Comparison of ENCODE assay signal across 19 mouse cellular contexts in the genomic region with DNA sequence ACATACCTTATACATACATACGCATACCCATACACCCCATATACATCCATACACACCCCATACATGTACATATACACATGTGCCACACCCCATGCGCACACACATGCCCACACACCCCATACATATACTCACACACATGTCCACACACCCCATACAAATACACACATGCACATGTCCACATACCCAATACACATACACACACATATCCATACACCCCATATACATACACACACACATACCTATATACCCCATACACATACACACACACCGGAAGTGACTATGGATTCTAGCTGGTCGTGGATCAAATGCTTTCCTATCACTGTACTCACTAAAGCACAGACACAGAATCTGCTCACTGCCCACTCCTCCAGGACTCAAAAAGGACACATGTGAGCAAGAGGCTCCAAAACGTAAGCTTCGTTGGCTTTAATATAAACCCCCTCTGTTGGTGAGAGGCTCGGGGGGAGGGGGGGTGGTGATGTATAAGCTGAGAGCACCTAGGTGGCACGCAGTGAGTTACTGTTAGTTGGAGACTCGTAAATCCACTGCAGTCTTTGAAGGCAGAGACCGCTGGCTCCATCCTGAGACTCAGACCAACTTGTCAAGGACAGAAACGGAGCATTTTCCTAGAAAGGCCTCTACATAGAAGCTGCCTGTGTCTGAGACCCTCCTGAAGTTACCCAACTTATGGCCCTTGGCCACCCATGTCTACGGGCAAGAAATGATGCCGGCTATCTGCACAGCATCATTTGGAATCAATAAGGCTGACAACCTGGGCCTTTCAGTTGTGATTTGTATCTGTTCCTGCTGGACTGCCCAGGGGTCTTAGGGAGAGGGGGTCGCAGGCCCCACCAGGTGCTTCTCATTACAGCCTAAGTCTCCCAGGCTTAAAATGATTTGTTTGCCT. TPM values are rescaled to one million over a fixed set of nuclear protein-coding genes. Genes with fewer than 3 reads are reported as not detected.
DNase-seq lines count a peak whose midpoint lies in the region; ATAC-seq lines count a peak whose summit lies in the region.
"Had no signal": no experiment of that assay in that cellular context is flagged by ENCODE, and none has a peak within 500 bp of the region (broad histone marks: within the 10 kb centered on the region; RNA-seq: fewer than 3 reads in every experiment).

No protein-coding gene starts in this region.

- H3K27me3 ChIP-seq in forebrain, embryonic 15.5 days: no peaks in the 10 kb centered on the region
- H3K27me3 ChIP-seq in forebrain, embryonic 11.5 days (ENCODE audit: control insufficient read depth, insufficient read depth, low read length): no peaks in the 10 kb centered on the region
- no peaks in the 10 kb centered on the region for H3K27me3 ChIP-seq in embryonic facial prominence, embryonic 10.5 days (replicated peaks; ENCODE audit: low read depth, poor library complexity, severe bottlenecking)
- H3K27me3 ChIP-seq in limb, embryonic 10.5 days (ENCODE audit: low read depth, poor library complexity, severe bottlenecking): peaks cover 18% of the 10 kb centered on the region
- H3K27me3 ChIP-seq in neural tube, embryonic 15.5 days (replicated peaks): no peaks in the 10 kb centered on the region

- no peaks in the 10 kb centered on the region for H3K9me3 ChIP-seq in forebrain, embryonic 15.5 days
- no peaks in the 10 kb centered on the region for H3K9me3 ChIP-seq in forebrain, embryonic 11.5 days (ENCODE audit: control insufficient read depth, low read length)
- H3K9me3 ChIP-seq in embryonic facial prominence, embryonic 10.5 days: no peaks in the 10 kb centered on the region
- H3K9me3 ChIP-seq in limb, embryonic 10.5 days (replicated peaks): no peaks in the 10 kb centered on the region
- H3K9me3 ChIP-seq in neural tube, embryonic 15.5 days (replicated peaks): no peaks in the 10 kb centered on the region
- H3K9me3 ChIP-seq: hindbrain, embryonic 10.5 days had no signal

- no peak overlapping the region for H3K4me3 ChIP-seq in forebrain, embryonic 15.5 days
- no peak overlapping the region for H3K4me3 ChIP-seq in forebrain, embryonic 11.5 days (ENCODE audit: low read depth, low read length)
- H3K4me3 ChIP-seq in embryonic facial prominence, embryonic 10.5 days: no peak overlapping the region
- peak overlapping the region; percentile 24 for H3K4me3 ChIP-seq in limb, embryonic 10.5 days
- H3K4me3 ChIP-seq in neural tube, embryonic 15.5 days (replicated peaks): no peak overlapping the region
- H3K4me3 ChIP-seq: erythroblast, embryonic 14.5 days; hindbrain, embryonic 10.5 days; left cerebral cortex, adult 2 months had no signal

- no peaks in the 10 kb centered on the region for H3K36me3 ChIP-seq in forebrain, embryonic 15.5 days
- H3K36me3 ChIP-seq in forebrain, embryonic 11.5 days (ENCODE audit: control insufficient read depth, insufficient read depth, low read length): no peaks in the 10 kb centered on the region
- H3K36me3 ChIP-seq in embryonic facial prominence, embryonic 10.5 days (replicated peaks): no peaks in the 10 kb centered on the region
- H3K36me3 ChIP-seq in limb, embryonic 10.5 days: no peaks in the 10 kb centered on the region
- H3K36me3 ChIP-seq in neural tube, embryonic 15.5 days: no peaks in the 10 kb centered on the region
- H3K36me3 ChIP-seq: G1E; hindbrain, embryonic 10.5 days had no signal

- no peak for DNase-seq in forebrain, embryonic 11.5 days (ENCODE audit: low spot score)
- DNase-seq in embryonic facial prominence, embryonic 10.5 days (ENCODE audit: low spot score): peak; percentile 79
- peak; percentile 83 for DNase-seq in limb, embryonic 10.5 days (ENCODE audit: low spot score)
- no peak for DNase-seq in right cerebral cortex, postnatal 36 days (ENCODE audit: low spot score in 2 of 2)
- DNase-seq: cerebellum, adult 2 months; gastrocnemius, postnatal 25 days; kidney, adult 2 months; kidney, postnatal 14 days; left cerebral cortex, postnatal 4 days; midbrain, embryonic 14.5 days had no signal

- ATAC-seq in forebrain, embryonic 15.5 days (replicated peaks): 0 out of 2 replicates have a peak, but pooled peaks have one; percentile 16
- no peak for ATAC-seq in forebrain, embryonic 11.5 days (replicated peaks; ENCODE audit: low FRiP score)
- 0 out of 2 replicates have a peak, but pooled peaks have one; percentile 21 for ATAC-seq in neural tube, embryonic 15.5 days (ENCODE audit: low FRiP score)
- ATAC-seq in megakaryocyte, adult 5-6 weeks (ENCODE audit: poor library complexity, severe bottlenecking): no peak
- ATAC-seq: forebrain, embryonic 14.5 days had no signal

- no peak overlapping the region for H3K4me2 ChIP-seq in forebrain, embryonic 15.5 days (replicated peaks)
- no peak overlapping the region for H3K4me2 ChIP-seq in forebrain, embryonic 11.5 days (ENCODE audit: low read depth, low read length, severe bottlenecking)
- H3K4me2 ChIP-seq in neural tube, embryonic 15.5 days: no peak overlapping the region

- H3K9ac ChIP-seq in forebrain, embryonic 15.5 days (replicated peaks): no peak overlapping the region
- H3K9ac ChIP-seq in forebrain, embryonic 11.5 days (ENCODE audit: low read length): no peak overlapping the region
- no peak overlapping the region for H3K9ac ChIP-seq in neural tube, embryonic 15.5 days (replicated peaks)
- H3K9ac ChIP-seq: liver, embryonic 14.5 days had no signal

- no peak overlapping the region for H3K27ac ChIP-seq in forebrain, embryonic 15.5 days (replicated peaks)
- H3K27ac ChIP-seq in forebrain, embryonic 11.5 days (ENCODE audit: low read depth, low read length): no peak overlapping the region
- H3K27ac ChIP-seq in embryonic facial prominence, embryonic 10.5 days (replicated peaks): peak overlapping the region; percentile 63
- peak overlapping the region; percentile 86 for H3K27ac ChIP-seq in limb, embryonic 10.5 days
- H3K27ac ChIP-seq in neural tube, embryonic 15.5 days (replicated peaks): no peak overlapping the region
- H3K27ac ChIP-seq: hindbrain, embryonic 10.5 days; left cerebral cortex, adult 2 months; liver, embryonic 14.5 days had no signal

- WGBS in forebrain, embryonic 15.5 days: 82% methylated on average over 14 of the region's 14 CpGs
- 74% methylated on average over 14 of the region's 14 CpGs for WGBS in forebrain, embryonic 11.5 days
- 60% methylated on average over 14 of the region's 14 CpGs for WGBS in embryonic facial prominence, embryonic 10.5 days
- 38% methylated on average over 14 of the region's 14 CpGs for WGBS in limb, embryonic 10.5 days
- WGBS in neural tube, embryonic 15.5 days: 65% methylated on average over 14 of the region's 14 CpGs

- no peaks in the 10 kb centered on the region for H3K4me1 ChIP-seq in forebrain, embryonic 15.5 days
- no peaks in the 10 kb centered on the region for H3K4me1 ChIP-seq in forebrain, embryonic 11.5 days (replicated peaks; ENCODE audit: control insufficient read depth, insufficient read depth, low read length)
- H3K4me1 ChIP-seq in embryonic facial prominence, embryonic 10.5 days: peaks cover 27% of the 10 kb centered on the region
- peaks cover 43% of the 10 kb centered on the region for H3K4me1 ChIP-seq in limb, embryonic 10.5 days
- peaks cover 12% of the 10 kb centered on the region; the same call in 1 of the 2 replicates for H3K4me1 ChIP-seq in neural tube, embryonic 15.5 days

RNA-seq across cellular contexts. Expression of gene Cpm, which starts 45.9 kb away (rescaled TPM):
- 4.0 and 4.5 TPM in 2 replicates for polyA plus RNA-seq in forebrain, embryonic 15.5 days (2015; fragmentation: Nextera tagmentation; extraction: Ambion mirVana)
- 4.1 and 5.0 TPM in 2 replicates for polyA plus RNA-seq in forebrain, embryonic 11.5 days (2014; fragmentation: Nextera tagmentation; extraction: Ambion mirVana)
- 8.3 and 11.6 TPM in 2 replicates for polyA plus RNA-seq in embryonic facial prominence, embryonic 10.5 days (2016; fragmentation: Nextera tagmentation; extraction: Ambion mirVana)
- polyA plus RNA-seq in limb, embryonic 10.5 days (2016; fragmentation: Nextera tagmentation; extraction: Ambion mirVana): 22.5 and 31.5 TPM in 2 replicates
- 4.1 and 12.9 TPM in 2 replicates for polyA plus RNA-seq in neural tube, embryonic 15.5 days (2015; fragmentation: Nextera tagmentation; extraction: Ambion mirVana)
- 0.38 TPM in 1 of 2 replicates, not detected in the other for total RNA-seq in megakaryocyte, adult 5-6 weeks (2015)
- not detected in 2 replicates for total RNA-seq in megakaryocyte, adult 5-6 weeks (2017)
- polyA plus RNA-seq: erythroblast, embryonic 14.5 days; G1E had no signal

Comparison
In these comparisons a context has a peak if more than half of its experiments do, and no peak if none do; other contexts are left out.
1. ATAC-seq: peak in forebrain, embryonic 15.5 days (single experiment) and neural tube, embryonic 15.5 days (single experiment); none in forebrain, embryonic 11.5 days (single experiment) and megakaryocyte, adult 5-6 weeks (single experiment).
2. H3K27ac ChIP-seq: peak in embryonic facial prominence, embryonic 10.5 days (single experiment) and limb, embryonic 10.5 days (single experiment); none in forebrain, embryonic 15.5 days (single experiment), forebrain, embryonic 11.5 days (single experiment) and neural tube, embryonic 15.5 days (single experiment).
3. DNase-seq: peak in embryonic facial prominence, embryonic 10.5 days (single experiment) and limb, embryonic 10.5 days (single experiment); none in forebrain, embryonic 11.5 days (single experiment) and right cerebral cortex, postnatal 36 days (0 of 2).